Mouse (Mus musculus): ENCODE data around the gene Cox17.
"Not testable (repeated sequence)": the region's sequence is repeated elsewhere in the genome, so short reads cannot be mapped to it uniquely, and the experiment has no call there.

DNA sequence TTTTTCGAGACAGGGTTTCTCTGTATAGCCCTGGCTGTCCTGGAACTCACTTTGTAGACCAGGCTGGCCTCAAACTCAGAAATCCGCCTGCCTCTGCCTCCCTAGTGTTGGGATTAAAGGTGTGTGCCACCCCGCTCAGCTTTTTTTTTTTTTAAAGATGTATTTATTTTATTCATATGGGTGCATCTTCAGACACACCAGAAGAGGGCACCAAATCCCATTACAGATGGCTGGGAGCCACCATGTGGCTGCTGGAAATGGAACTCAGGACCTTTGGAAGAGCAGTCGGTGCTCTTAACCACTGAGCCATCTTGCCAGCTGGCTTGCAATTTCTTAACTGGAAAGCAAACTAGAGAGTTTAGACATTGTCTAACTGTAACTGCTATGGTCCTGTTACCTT, 8.7 kb upstream of the Cox17 start:
- TF ChIP-seq CTCF (IDR thresholded peaks at IDR 0.05; ENCODE audit: borderline replicate concordance, insufficient read depth, low read depth, low read length); POLR2A (IDR thresholded peaks at IDR 0.05; ENCODE audit: borderline replicate concordance, insufficient read depth, low read length): not testable (repeated sequence)

Measured in cerebellum, adult 2 months (tissue).